Mouse (Mus musculus) myocyte (in vitro differentiated cells): ENCODE data around the gene Zer1.

ENCODE experiments used
- CEBPB ChIP-seq: IDR thresholded peaks from 2 replicates; pipeline ENCODE4 v1.6.1; 2011; ENCODE audit warnings: mild to moderate bottlenecking, moderate library complexity; ENCODE audit not compliant: poor library complexity, insufficient read depth, severe bottlenecking
- POLR2A ChIP-seq: IDR thresholded peaks from one replicate; pipeline ENCODE4 v1.6.1; 2011; ENCODE audit warnings: low read depth, mild to moderate bottlenecking, control low read depth, moderate library complexity; ENCODE audit not compliant: insufficient read length
- POLR2AphosphoS2 ChIP-seq: IDR thresholded peaks from one replicate; pipeline ENCODE4 v1.6.1; 2011; ENCODE audit warnings: low read depth, control low read depth; ENCODE audit not compliant: insufficient read length
- TCF12 ChIP-seq: IDR thresholded peaks from one replicate; pipeline ENCODE4 v1.6.1; 2011; ENCODE audit warnings: mild to moderate bottlenecking, control low read depth; ENCODE audit not compliant: poor library complexity, insufficient read depth, severe bottlenecking
- TCF3 ChIP-seq: IDR thresholded peaks from one replicate; pipeline ENCODE4 v1.6.1; 2011; ENCODE audit warnings: low read depth, control low read depth; ENCODE audit not compliant: insufficient read length
- USF1 ChIP-seq: IDR thresholded peaks from one replicate; pipeline ENCODE4 v1.6.1; 2011; ENCODE audit warnings: low read depth, mild to moderate bottlenecking, control low read depth, moderate library complexity

DNA sequence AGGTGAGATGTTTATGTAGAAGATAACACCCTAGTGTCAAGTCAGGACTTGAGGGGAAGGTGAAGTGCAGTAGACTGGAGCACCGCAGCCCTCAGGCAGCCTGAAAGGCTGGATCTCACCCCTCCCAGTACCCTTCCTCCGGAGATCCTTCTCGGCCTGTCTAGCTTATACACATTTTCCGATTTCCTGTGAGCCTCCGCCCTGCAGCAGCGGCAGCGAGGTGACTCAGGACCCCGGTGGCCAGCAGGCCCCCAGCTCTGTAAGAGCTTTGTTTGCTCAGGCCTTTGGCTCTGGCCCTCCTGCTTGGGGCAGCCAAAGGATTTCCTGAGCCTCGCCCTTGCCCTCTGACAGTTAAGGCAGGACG lies 46.1 kb downstream of the Zer1 start:
- TF ChIP-seq TCF12, result no peak
- TF ChIP-seq POLR2A, result no peak
- no peak for TF ChIP-seq CEBPB
- no peak for TF ChIP-seq USF1
- TF ChIP-seq POLR2AphosphoS2, result no peak
- TF ChIP-seq TCF3, result no peak
